Mouse (Mus musculus): ENCODE measurements around the gene Mgp. TPM values are rescaled to one million over a fixed set of nuclear protein-coding genes. Genes with fewer than 3 reads are reported as not detected.

Mgp gene
- polyA plus RNA-seq, 1 experiment from 2014 or later = 117 TPM

DNA sequence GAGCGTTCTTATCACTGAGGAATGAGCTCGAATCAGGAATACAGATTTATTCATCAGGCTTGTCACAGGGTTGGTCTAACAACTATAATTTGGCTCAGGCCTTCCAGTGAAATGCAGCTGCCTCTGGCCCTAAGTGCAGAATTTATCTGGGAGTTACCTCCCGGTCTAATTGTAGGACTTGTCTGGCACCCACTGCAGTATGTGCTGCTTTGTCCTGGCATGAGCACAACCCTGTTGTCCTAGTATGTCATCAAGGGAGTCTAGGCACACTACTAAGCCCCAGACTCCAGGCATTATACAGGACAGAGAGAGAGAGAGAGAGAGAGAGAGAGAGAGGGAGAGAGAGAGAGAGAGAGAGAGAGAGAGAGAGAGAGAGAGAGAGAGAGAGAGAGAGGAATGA lies 38.3 kb downstream of the Mgp start:
- ATAC-seq (replicated peaks; ENCODE audit: low FRiP score, low TSS enrichment, low read depth) = no peak
- 82% methylated on average over 3 of the region's 3 CpGs for WGBS
- Histone ChIP-seq H3K36me3 (ENCODE audit: control insufficient read depth, insufficient read depth, low read length) (no peaks in the 10 kb centered on the region), H3K27me3 (replicated peaks; ENCODE audit: control insufficient read depth, insufficient read depth, low read length) (no peaks in the 10 kb centered on the region), H3K4me1 (replicated peaks; ENCODE audit: control insufficient read depth, insufficient read depth, low read length) (no peaks in the 10 kb centered on the region), H3K9me3 (ENCODE audit: control insufficient read depth, low read length) (no peaks in the 10 kb centered on the region), H3K9ac (ENCODE audit: low read length) (no peak overlapping the region), H3K27ac (ENCODE audit: low read depth) (no peak overlapping the region), H3K4me3 (ENCODE audit: low read depth, low read length) (no peak overlapping the region), H3K4me2 (ENCODE audit: low read length) (no peak overlapping the region)
- no peak for DNase-seq (ENCODE audit: low spot score)

GRCm38 (mm10) chr6:136835352-136835751 lies 40.3 kb downstream of the Mgp start, which contains the start of gene Smco3:
Smco3 (minus strand) TSS chr6:136835452.
- Histone ChIP-seq H3K4me2 (ENCODE audit: low read length) (peak within 1 kb of the TSS; percentile 11; the same call in 1 of the 2 replicates), H3K4me3 (ENCODE audit: low read depth, low read length) (peak within 1 kb of the TSS; percentile 1; the same call in 1 of the 2 replicates)
- no peak for ATAC-seq (replicated peaks; ENCODE audit: low FRiP score, low TSS enrichment, low read depth)

DNA sequence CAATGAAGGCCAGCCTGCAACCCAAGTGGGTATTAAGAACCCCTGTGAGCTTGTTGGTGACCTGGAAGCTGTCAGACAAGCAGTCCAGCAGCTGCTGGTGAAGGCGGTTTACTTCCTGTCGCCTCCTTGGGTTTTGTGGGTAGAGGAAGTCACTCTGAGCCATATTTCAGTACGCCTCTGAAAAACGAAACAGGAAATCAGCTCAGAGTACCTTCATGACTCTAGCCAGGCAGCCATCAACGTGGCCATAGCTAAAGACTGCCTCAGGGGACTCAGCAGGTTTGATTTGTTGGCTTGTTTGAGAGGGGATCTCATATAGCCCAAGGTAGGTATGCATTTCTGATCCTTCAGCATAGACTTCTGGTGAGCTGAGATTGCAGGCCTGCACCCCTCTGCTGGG lies 43.9 kb downstream of the Mgp start:
- Histone ChIP-seq H3K4me1 (replicated peaks; ENCODE audit: control insufficient read depth, insufficient read depth, low read length) (peaks cover 4% of the 10 kb centered on the region; the same call in 1 of the 2 replicates), H3K27me3 (replicated peaks; ENCODE audit: control insufficient read depth, insufficient read depth, low read length) (no peaks in the 10 kb centered on the region), H3K36me3 (ENCODE audit: control insufficient read depth, insufficient read depth, low read length) (no peaks in the 10 kb centered on the region), H3K9me3 (ENCODE audit: control insufficient read depth, low read length) (no peaks in the 10 kb centered on the region), H3K27ac (ENCODE audit: low read depth) (no peak overlapping the region), H3K9ac (ENCODE audit: low read length) (no peak overlapping the region), H3K4me3 (ENCODE audit: low read depth, low read length) (no peak overlapping the region), H3K4me2 (ENCODE audit: low read length) (no peak overlapping the region)
- DNase-seq (ENCODE audit: low spot score) (no peak), ATAC-seq (replicated peaks; ENCODE audit: low FRiP score, low TSS enrichment, low read depth) (no peak)
- WGBS = 63% methylated on average over 5 of the region's 5 CpGs

More at GRCm38 (mm10) chr6:136835352-136835751, 40.3 kb downstream of the Mgp start, which contains the start of gene Smco3:
- no peaks in the 10 kb centered on the region for H3K27me3 ChIP-seq (replicated peaks; ENCODE audit: control insufficient read depth, insufficient read depth, low read length)
- H3K9ac ChIP-seq (ENCODE audit: low read length) = no peak within 1 kb of the TSS
- 37% methylated on average over 4 of the region's 4 CpGs for WGBS
- H3K36me3 ChIP-seq (ENCODE audit: control insufficient read depth, insufficient read depth, low read length) = no peaks in the 10 kb centered on the region
- H3K4me1 ChIP-seq (replicated peaks; ENCODE audit: control insufficient read depth, insufficient read depth, low read length) = no peaks in the 10 kb centered on the region
- H3K27ac ChIP-seq (ENCODE audit: low read depth) = no peak within 1 kb of the TSS
- H3K9me3 ChIP-seq (ENCODE audit: control insufficient read depth, low read length) = no peaks in the 10 kb centered on the region
- DNase-seq (ENCODE audit: low spot score) = no peak

GRCm38 (mm10) chr6:136828681-136829080 lies 46.9 kb downstream of the Mgp start:
- H3K4me2 ChIP-seq (ENCODE audit: low read length) = peak overlapping the region; percentile 64
- no peak for DNase-seq (ENCODE audit: low spot score)
- ATAC-seq (replicated peaks; ENCODE audit: low FRiP score, low TSS enrichment, low read depth) = 0 out of 2 replicates have a peak, but pooled peaks have one; percentile 1
- H3K9me3 ChIP-seq (ENCODE audit: control insufficient read depth, low read length) = no peaks in the 10 kb centered on the region
- H3K4me3 ChIP-seq (ENCODE audit: low read depth, low read length) = peak overlapping the region; percentile 96
- peak overlapping the region; percentile 49 for H3K9ac ChIP-seq (ENCODE audit: low read length)
- 34% methylated on average over 4 of the region's 4 CpGs for WGBS
- H3K4me1 ChIP-seq (replicated peaks; ENCODE audit: control insufficient read depth, insufficient read depth, low read length) = peaks cover 7% of the 10 kb centered on the region; the same call in 1 of the 2 replicates
- no peaks in the 10 kb centered on the region for H3K27me3 ChIP-seq (replicated peaks; ENCODE audit: control insufficient read depth, insufficient read depth, low read length)
- peaks cover 22% of the 10 kb centered on the region for H3K36me3 ChIP-seq (ENCODE audit: control insufficient read depth, insufficient read depth, low read length)
- peak overlapping the region; percentile 71 for H3K27ac ChIP-seq (ENCODE audit: low read depth)

DNA sequence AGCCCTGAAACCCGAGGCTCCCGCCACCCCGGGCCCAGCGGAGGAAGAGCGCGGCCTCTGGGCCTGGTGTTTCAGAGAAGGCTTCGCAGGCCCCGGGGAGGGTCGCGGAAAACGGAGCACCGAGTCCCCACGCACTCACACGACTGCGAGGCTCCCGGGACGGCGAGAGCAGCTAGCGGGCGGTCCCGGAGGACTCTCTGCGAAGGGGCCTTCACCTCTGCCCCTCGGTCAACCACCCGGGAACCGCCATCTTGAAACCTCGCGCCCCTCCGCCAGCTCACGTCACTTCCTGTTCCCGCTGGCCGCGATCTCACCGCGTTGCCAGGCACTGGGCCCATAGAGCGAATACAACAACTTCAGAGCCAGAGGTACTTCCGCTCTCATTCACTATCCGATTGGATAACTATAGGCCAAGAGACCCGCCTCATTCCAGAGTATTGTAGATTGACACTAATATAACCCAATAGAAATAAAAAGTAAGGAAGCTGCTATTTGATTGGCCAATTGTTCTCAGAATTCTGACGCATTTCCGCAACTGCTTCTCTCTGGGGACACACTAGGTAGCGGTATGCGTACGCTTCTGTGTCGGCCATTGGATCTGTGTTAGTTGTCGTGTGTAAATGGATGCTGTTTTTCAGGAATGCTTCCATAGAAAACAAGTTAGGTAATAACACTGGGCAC lies 47.6 kb downstream of the Mgp start, which contains the start of gene Wbp11:
Gene Wbp11 (minus strand): TSS at position 353 of the 681 bp plus-strand sequence.
- DNase-seq (ENCODE audit: low spot score) (peak; percentile 96), ATAC-seq (replicated peaks; ENCODE audit: low FRiP score, low TSS enrichment, low read depth) (peak; percentile 100)
- Histone ChIP-seq H3K9me3 (ENCODE audit: control insufficient read depth, low read length) (no peaks in the 10 kb centered on the region), H3K27ac (ENCODE audit: low read depth) (peak within 1 kb of the TSS; percentile 81), H3K4me3 (ENCODE audit: low read depth, low read length) (peak within 1 kb of the TSS; percentile 96), H3K9ac (ENCODE audit: low read length) (peak within 1 kb of the TSS; percentile 98), H3K4me1 (replicated peaks; ENCODE audit: control insufficient read depth, insufficient read depth, low read length) (peaks cover 7% of the 10 kb centered on the region; the same call in 1 of the 2 replicates), H3K4me2 (ENCODE audit: low read length) (peak within 1 kb of the TSS; percentile 82), H3K36me3 (ENCODE audit: control insufficient read depth, insufficient read depth, low read length) (peaks cover 25% of the 10 kb centered on the region), H3K27me3 (replicated peaks; ENCODE audit: control insufficient read depth, insufficient read depth, low read length) (no peaks in the 10 kb centered on the region)
- under 1% methylated on average over 45 of the region's 45 CpGs for WGBS

DNA sequence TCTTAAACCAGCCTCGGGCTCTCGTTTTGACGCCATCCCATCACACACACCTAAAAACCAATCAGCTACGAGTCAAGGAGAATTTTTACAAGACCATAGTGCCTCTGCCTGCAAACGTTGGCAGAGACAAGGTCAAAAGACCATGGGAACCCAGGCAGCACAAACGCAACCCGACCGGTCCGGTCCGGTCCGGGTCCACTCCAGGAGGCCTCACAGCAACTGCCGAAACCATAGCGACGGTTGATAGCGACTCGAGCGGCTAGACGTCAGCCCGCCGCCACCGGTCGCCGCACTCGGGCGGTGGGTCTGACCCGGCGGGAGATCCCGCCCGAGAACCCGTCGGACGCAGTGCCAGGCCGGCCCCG lies 48.1 kb downstream of the Mgp start, which contains the start of gene BC049715:
Gene BC049715 (plus strand): TSS at position 111 of the 365 bp plus-strand sequence.
- Histone ChIP-seq H3K9ac (ENCODE audit: low read length) (peak within 1 kb of the TSS; percentile 98), H3K27me3 (replicated peaks; ENCODE audit: control insufficient read depth, insufficient read depth, low read length) (no peaks in the 10 kb centered on the region), H3K36me3 (ENCODE audit: control insufficient read depth, insufficient read depth, low read length) (peaks cover 30% of the 10 kb centered on the region), H3K9me3 (ENCODE audit: control insufficient read depth, low read length) (no peaks in the 10 kb centered on the region), H3K4me2 (ENCODE audit: low read length) (peak within 1 kb of the TSS; percentile 82), H3K4me1 (replicated peaks; ENCODE audit: control insufficient read depth, insufficient read depth, low read length) (peaks cover 7% of the 10 kb centered on the region; the same call in 1 of the 2 replicates), H3K27ac (ENCODE audit: low read depth) (peak within 1 kb of the TSS; percentile 81), H3K4me3 (ENCODE audit: low read depth, low read length) (peak within 1 kb of the TSS; percentile 96)
- ATAC-seq (replicated peaks; ENCODE audit: low FRiP score, low TSS enrichment, low read depth) = no peak
- WGBS = under 1% methylated on average over 34 of the region's 34 CpGs
- DNase-seq (ENCODE audit: low spot score) = no peak

GRCm38 (mm10) chr6:136827116-136827515 lies 48.5 kb downstream of the Mgp start:
- ATAC-seq (replicated peaks; ENCODE audit: low FRiP score, low TSS enrichment, low read depth) (no peak), DNase-seq (ENCODE audit: low spot score) (no peak)
- H3K27me3 ChIP-seq (replicated peaks; ENCODE audit: control insufficient read depth, insufficient read depth, low read length) = no peaks in the 10 kb centered on the region
- H3K9ac ChIP-seq (ENCODE audit: low read length) = peak overlapping the region; percentile 98
- peaks cover 7% of the 10 kb centered on the region; the same call in 1 of the 2 replicates for H3K4me1 ChIP-seq (replicated peaks; ENCODE audit: control insufficient read depth, insufficient read depth, low read length)
- peak overlapping the region; percentile 96 for H3K4me3 ChIP-seq (ENCODE audit: low read depth, low read length)
- peak overlapping the region; percentile 81; the same call in 1 of the 2 replicates for H3K27ac ChIP-seq (ENCODE audit: low read depth)
- no peaks in the 10 kb centered on the region for H3K9me3 ChIP-seq (ENCODE audit: control insufficient read depth, low read length)
- peaks cover 34% of the 10 kb centered on the region for H3K36me3 ChIP-seq (ENCODE audit: control insufficient read depth, insufficient read depth, low read length)
- 21% methylated on average over 7 of the region's 7 CpGs for WGBS
- peak overlapping the region; percentile 82 for H3K4me2 ChIP-seq (ENCODE audit: low read length)

DNA sequence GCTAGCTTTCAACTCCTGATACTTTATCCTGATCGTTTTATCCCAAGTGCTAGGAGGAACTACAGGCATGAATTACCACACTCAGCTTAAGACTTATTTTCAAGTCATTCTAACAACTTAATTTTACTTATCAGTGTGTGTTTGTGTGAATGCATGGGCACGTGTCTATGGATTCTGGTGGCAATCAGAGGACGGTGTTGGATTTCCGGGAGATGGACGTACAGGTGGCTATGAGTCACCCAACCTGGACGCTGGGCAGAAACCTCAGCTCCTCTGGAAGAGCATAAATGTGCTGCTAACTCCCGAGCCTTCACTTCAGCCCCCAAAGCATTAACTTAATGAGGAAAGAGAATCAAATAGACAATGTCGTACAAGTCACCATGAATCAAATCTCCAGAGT lies 50.6 kb downstream of the Mgp start:
- Histone ChIP-seq H3K9me3 (ENCODE audit: control insufficient read depth, low read length) (no peaks in the 10 kb centered on the region), H3K9ac (ENCODE audit: low read length) (no peak overlapping the region), H3K4me1 (replicated peaks; ENCODE audit: control insufficient read depth, insufficient read depth, low read length) (peaks cover 7% of the 10 kb centered on the region; the same call in 1 of the 2 replicates), H3K4me2 (ENCODE audit: low read length) (no peak overlapping the region), H3K27me3 (replicated peaks; ENCODE audit: control insufficient read depth, insufficient read depth, low read length) (no peaks in the 10 kb centered on the region), H3K4me3 (ENCODE audit: low read depth, low read length) (no peak overlapping the region), H3K27ac (ENCODE audit: low read depth) (no peak overlapping the region), H3K36me3 (ENCODE audit: control insufficient read depth, insufficient read depth, low read length) (peaks cover 55% of the 10 kb centered on the region)
- no peak for ATAC-seq (replicated peaks; ENCODE audit: low FRiP score, low TSS enrichment, low read depth)
- 91% methylated on average over 8 of the region's 8 CpGs for WGBS
- no peak for DNase-seq (ENCODE audit: low spot score)
